Mouse (Mus musculus) erythroblast, embryonic 14.5 days (primary cell): ENCODE measurements around the gene Masp2. TPM values are rescaled to one million over a fixed set of nuclear protein-coding genes. Genes with fewer than 3 reads are reported as not detected.

Source experiments
- H3K27me3 ChIP-seq: 2 replicates; pipeline ENCODE4 v1.6.1; 2012; ENCODE audit warnings: inconsistent platforms; ENCODE audit not compliant: control insufficient read depth
- H3K36me3 ChIP-seq: 2 replicates; pipeline ENCODE4 v1.6.1; 2012; ENCODE audit warnings: mild to moderate bottlenecking, inconsistent platforms; ENCODE audit not compliant: control insufficient read depth
- H3K4me1 ChIP-seq: 2 replicates; pipeline ENCODE4 v1.6.1; 2012; ENCODE audit warnings: inconsistent platforms; ENCODE audit not compliant: control insufficient read depth
- H3K4me3 ChIP-seq: replicated peaks from 2 replicates; pipeline ENCODE3; 2012; ENCODE audit warnings: moderate library complexity, mild to moderate bottlenecking, inconsistent platforms
- H3K9me3 ChIP-seq: 2 replicates; pipeline ENCODE4 v1.6.1; 2012; ENCODE audit warnings: low read length, inconsistent platforms, mixed read lengths; ENCODE audit not compliant: control insufficient read depth
- GATA1 ChIP-seq: IDR thresholded peaks from 2 replicates; pipeline ENCODE4 v1.6.1; 2012; ENCODE audit warnings: low read length, inconsistent platforms, mixed read lengths
- TAL1 ChIP-seq: IDR thresholded peaks from 3 replicates; pipeline ENCODE4 v1.6.1; 2012; ENCODE audit warnings: low read length, inconsistent platforms, mixed read lengths
- polyA plus RNA-seq: library from polyadenylated mRNA; stranded (reverse); fragments of >175 nt; gene quantifications from 2 replicates; pipeline ENCODE4 v1.2.3, GENCODE M21; 2012

Masp2 gene
- polyA plus RNA-seq, 1 experiment = 0.12 TPM

DNA sequence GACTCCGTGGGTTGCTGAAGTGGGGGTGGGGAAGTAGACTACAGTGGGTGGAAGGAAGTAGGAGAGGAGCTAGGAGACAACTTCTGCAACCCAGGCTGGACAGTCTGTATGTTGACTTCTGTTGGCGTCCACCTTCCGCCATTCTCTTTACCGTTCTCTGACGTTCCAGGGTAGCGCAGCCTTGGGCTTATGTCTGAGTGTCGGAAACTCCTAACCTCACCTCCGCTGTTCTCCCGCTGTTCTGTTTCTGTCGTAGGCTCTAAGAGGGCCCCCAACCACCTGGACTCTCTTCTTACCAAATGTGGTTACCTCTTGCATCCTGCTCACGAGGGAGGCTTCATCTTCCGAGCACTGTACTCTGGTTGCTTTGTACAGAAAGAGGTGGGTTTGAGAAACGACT is 55.4 kb downstream of the Masp2 start:
- Histone ChIP-seq H3K27me3 (peaks cover 2% of the 10 kb centered on the region; the same call in 1 of the 2 replicates), H3K4me1 (no peaks in the 10 kb centered on the region), H3K4me3 (no peak overlapping the region), H3K36me3 (no peaks in the 10 kb centered on the region), H3K9me3 (peaks cover 3% of the 10 kb centered on the region; the same call in 1 of the 2 replicates)
- TF ChIP-seq TAL1 = no peak
- TF ChIP-seq GATA1 = no peak

GRCm38 (mm10) chr4:148660174-148660573 is 57.8 kb downstream of the Masp2 start:
- no peak for TF ChIP-seq TAL1
- no peak for TF ChIP-seq GATA1

GRCm38 (mm10) chr4:148662168-148662965 is 60.0 kb downstream of the Masp2 start:
- TF ChIP-seq TAL1 (no peak), GATA1 (no peak)
- Histone ChIP-seq H3K4me1 (no peaks in the 10 kb centered on the region), H3K27me3 (peaks cover 7% of the 10 kb centered on the region; the same call in 1 of the 2 replicates), H3K36me3 (no peaks in the 10 kb centered on the region), H3K4me3 (no peak overlapping the region), H3K9me3 (no peaks in the 10 kb centered on the region)

More at GRCm38 (mm10) chr4:148660174-148660573, 57.8 kb downstream of the Masp2 start:
- no peak overlapping the region for H3K4me3 ChIP-seq
- H3K9me3 ChIP-seq = no peaks in the 10 kb centered on the region
- no peaks in the 10 kb centered on the region for H3K36me3 ChIP-seq
- peaks cover 7% of the 10 kb centered on the region; the same call in 1 of the 2 replicates for H3K27me3 ChIP-seq
- no peaks in the 10 kb centered on the region for H3K4me1 ChIP-seq

- Histone ChIP-seq H3K4me3 (no peak overlapping the region), H3K4me1 (no peaks in the 10 kb centered on the region), H3K27me3 (peaks cover 7% of the 10 kb centered on the region; the same call in 1 of the 2 replicates), H3K36me3 (no peaks in the 10 kb centered on the region), H3K9me3 (no peaks in the 10 kb centered on the region)
- TF ChIP-seq GATA1 (no peak), TAL1 (no peak)
These were observed 61.0 kb downstream of the Masp2 start for GRCm38 (mm10) chr4:148663326-148663725.

- Histone ChIP-seq H3K9me3 (no peaks in the 10 kb centered on the region), H3K4me1 (no peaks in the 10 kb centered on the region), H3K36me3 (no peaks in the 10 kb centered on the region), H3K4me3 (no peak overlapping the region), H3K27me3 (peaks cover 7% of the 10 kb centered on the region; the same call in 1 of the 2 replicates)
- no peak for TF ChIP-seq TAL1
- no peak for TF ChIP-seq GATA1
These were observed 61.7 kb downstream of the Masp2 start for GRCm38 (mm10) chr4:148664021-148664420.

Other genes with a start within 250 kb of the Masp2 start
- gene Ubiad1, start 157.8 kb upstream of the Masp2 start, polyA plus RNA-seq = 0.29 and 1.2 TPM in 2 replicates
- 0.99 and 1.2 TPM in 2 replicates for gene Mtor, start 153.9 kb upstream of the Masp2 start, polyA plus RNA-seq
- gene Angptl7, start 102.1 kb upstream of the Masp2 start, polyA plus RNA-seq = 0.06 TPM in 1 of 2 replicates, not detected in the other
- 2.9 and 3.1 TPM in 2 replicates for gene Exosc10, start 44.1 kb upstream of the Masp2 start, polyA plus RNA-seq
- 3.4 and 4.3 TPM in 2 replicates for gene Srm, start 11.1 kb upstream of the Masp2 start, polyA plus RNA-seq
- 2.2 and 3.0 TPM in 2 replicates for gene Tardbp, start 24.5 kb downstream of the Masp2 start, polyA plus RNA-seq
- gene Gm572, start 40.8 kb downstream of the Masp2 start, polyA plus RNA-seq = not detected in 2 replicates
- 0.03 TPM in 1 of 2 replicates, not detected in the other for gene Casz1, start 201.9 kb downstream of the Masp2 start, polyA plus RNA-seq